Mouse (Mus musculus) kidney, adult 2 months (tissue): ENCODE measurements at regions not wholly inside any gene's neighbourhood (a gene's known extent, or its start where the extent isn't known, plus 50 kb on each side); places are given as distances from the start of the nearest gene placed in this dataset.

Experiments used
- CTCF ChIP-seq: fragments of 200-500 bp; conservative IDR thresholded peaks from 2 replicates; pipeline ENCODE4 v1.5.1; 2011; ENCODE audit warnings: low read depth, mild to moderate bottlenecking, control low read depth, low read length, moderate library complexity, mixed read lengths; ENCODE audit not compliant: insufficient read depth, insufficient read length
- POLR2A ChIP-seq: fragments of 200-500 bp; IDR thresholded peaks from one replicate; pipeline ENCODE4 v1.6.1; 2011; ENCODE audit warnings: low read depth, low read length, control low read depth

DNA sequence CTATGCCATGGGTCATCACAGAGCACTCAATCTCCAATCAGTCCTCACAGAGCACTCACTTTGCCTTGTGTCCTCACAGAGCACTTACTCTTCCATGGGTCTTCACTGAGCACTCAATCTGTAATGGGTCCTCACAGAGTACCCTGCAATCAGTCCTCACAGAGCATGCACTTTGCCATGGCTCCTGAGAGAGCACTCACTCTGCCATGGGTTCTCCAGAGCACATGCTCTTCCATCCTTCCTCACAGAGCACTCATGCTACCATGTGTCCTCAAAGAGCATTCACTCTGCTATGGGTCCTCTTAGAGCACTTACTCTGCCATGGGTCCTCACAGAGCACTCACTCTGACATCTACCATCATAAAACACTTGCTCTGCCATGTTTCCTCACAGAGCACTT, 319.1 kb upstream of the Tmco5 start:
- TF ChIP-seq CTCF (no peak), POLR2A (no peak)
